Mouse (Mus musculus) cerebellum, adult 11 months (tissue): Measurements from ENCODE around the gene Dph2.

Source experiments
- DNase-seq: peaks from one replicate; pipeline ENCODE4 v3.0.0; 2022

Gene Dph2

GRCm38 (mm10) chr4:117870437-117870836 is 21.4 kb downstream of the Dph2 start:
- no peak for DNase-seq

DNA sequence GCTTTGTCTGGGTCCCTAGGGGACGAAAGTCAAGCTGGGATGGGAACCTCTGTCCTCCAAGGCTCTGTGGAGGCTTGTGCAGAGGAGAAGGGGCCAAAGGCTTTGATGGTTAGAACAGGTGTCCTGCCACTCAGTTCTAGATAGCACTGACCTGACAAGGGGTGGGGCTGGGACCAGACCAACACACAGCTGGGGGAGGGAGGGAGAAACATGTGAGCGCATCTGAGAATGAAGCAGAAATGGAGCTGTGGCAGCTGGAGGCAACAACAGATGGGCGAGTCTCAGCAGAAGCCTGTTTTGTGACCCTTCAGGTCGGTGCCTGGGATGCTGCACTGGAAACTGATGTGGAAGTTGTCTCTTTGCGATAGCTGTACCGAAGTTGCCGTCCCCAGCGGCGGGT is 22.5 kb downstream of the Dph2 start:
- no peak for DNase-seq

- DNase-seq, result no peak
Observed at GRCm38 (mm10) chr4:117867823-117868222, 24.0 kb downstream of the Dph2 start.

GRCm38 (mm10) chr4:117867000-117867399 is 24.8 kb downstream of the Dph2 start:
- DNase-seq, result no peak

DNA sequence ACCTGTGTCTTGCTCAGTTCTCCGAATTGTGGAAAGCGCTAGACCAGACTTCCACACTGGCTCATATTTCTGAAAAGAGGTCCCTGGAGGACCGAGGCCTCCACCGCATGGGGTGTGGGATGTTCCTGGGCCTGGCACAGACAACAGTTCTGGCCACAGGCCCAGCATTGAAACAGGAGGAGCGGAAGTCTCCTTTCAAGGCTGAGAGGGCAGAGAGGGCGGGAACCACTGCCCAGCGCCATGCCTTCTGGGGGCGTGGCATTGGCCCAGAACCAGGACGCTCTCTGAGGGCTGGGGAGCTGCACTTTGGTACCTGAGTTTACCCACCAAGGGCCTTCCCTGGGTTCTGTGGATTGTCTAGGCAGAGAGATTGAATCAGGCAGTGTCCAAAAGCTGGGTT is 25.7 kb downstream of the Dph2 start:
- no peak for DNase-seq

GRCm38 (mm10) chr4:117862823-117863222 is 29.0 kb downstream of the Dph2 start:
- no peak for DNase-seq

GRCm38 (mm10) chr4:117860570-117860969 is 31.3 kb downstream of the Dph2 start:
- DNase-seq, result no peak

GRCm38 (mm10) chr4:117858794-117859193 is 33.0 kb downstream of the Dph2 start:
- DNase-seq, result peak; percentile 55

GRCm38 (mm10) chr4:117855146-117855545 is 36.7 kb downstream of the Dph2 start:
- DNase-seq, result no peak

DNA sequence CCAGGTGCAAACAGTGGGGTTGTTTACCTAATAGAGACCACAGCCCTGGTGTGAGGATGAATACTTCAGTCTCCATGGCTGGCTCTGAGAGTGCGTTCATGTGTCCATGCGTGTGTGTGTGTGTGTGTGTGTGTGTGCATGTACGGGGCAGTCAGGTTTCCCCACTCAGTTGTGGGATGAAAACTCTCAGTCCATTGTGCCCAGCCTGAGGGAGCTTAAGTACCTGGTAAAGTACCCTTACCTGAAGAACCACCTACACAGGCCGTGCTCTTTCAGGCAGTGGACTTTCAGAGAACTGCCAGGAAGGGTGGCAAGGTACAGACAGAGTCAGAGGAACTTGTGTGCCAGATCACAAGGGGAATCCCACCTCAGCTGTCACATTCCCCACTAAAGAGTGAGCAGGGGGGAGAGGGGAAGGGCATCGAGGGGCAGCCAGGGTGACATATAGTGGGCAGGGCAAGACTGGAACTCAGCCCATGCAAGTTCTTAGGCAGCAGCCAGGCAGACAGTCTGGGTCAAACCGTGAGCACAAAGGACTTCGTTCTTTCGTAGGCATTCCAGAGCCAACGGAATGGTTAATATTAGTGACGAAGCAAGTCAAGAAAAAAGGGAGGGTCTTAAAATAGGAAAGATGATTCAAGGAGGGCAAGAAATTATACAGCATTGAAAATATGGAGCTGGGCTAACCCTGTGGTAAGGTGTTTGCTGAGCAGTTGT is 39.5 kb downstream of the Dph2 start:
- no peak for DNase-seq

DNA sequence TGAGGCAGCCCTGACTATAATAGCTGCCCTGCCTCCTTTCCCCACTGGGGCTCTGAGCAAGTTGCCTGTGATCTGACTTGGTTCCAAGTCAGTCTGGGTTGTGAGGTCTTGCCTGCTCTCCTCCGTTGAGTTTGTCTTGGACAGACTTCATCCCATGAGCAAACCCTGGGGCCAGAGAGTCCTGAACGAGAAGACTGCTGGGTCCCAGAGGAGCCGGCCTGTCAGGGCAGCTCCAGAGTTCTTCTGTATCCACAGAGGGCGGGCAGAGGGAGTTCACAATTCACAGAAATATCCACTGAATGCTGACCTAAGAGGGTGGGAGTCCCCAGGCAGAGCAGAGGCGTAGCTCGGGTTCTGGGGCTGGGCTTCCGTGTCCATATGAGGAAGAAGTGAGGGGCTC is 41.0 kb downstream of the Dph2 start:
- no peak for DNase-seq

DNA sequence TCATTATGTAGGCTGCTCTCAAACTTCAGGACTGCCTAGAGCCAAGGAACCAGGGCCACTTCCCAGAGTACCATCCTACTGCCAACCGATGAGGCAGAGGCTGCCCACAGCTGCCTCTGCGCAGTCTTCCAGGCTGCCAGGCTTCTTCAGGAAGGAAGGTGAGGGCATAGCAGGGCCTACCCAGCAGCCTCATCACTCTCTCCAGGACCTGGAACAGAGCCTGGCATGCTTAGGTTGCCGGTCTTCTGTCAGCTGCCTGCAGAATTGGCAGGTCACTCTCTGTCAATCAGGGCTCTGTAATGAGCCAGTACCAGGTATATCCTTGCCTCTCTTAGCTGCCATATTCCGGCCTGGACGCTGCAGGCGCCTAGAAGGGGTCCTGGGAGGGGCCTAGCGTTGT is 41.7 kb downstream of the Dph2 start:
- DNase-seq, result no peak

DNA sequence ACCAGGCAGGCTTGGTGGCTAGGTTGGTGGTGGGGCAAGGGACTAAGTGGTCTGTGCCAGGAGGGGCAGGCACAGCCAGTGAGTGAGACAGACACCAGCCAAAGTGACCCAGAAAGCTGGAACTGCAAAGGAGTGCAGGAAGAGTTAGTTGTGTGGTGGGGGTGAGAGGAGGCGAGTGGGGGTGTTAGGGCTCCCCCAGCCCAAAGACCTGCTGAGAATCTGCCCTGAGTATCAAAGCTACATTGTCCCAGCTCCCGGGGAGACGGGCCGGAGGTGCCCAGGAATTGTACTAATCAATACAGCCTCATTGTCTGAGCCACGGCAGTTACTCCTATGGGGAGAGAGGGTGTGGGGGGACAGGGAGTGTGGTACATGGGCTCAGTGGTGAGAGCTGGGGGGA is 42.3 kb downstream of the Dph2 start:
- no peak for DNase-seq

DNA sequence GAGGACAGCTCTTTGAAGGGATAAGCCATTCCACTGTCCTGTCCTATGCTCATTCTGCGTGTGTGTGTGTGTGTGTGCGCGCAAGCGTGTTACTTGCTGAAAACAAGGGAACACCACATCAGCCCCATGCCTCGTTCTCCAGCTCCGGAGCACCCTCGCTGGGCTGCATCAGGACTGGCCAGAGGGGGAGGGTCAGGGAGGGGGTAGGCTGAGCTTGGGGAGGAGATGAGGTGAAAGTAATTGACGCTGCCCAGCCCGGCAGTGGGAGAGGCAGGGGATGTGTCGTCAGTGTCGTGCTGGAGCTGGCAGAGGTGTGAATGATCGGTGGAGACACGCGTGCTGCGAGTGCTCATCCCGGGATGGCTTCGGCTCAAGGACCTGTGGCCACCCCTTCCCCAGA is 42.8 kb downstream of the Dph2 start:
- DNase-seq, result no peak

- no peak for DNase-seq
Observed at GRCm38 (mm10) chr4:117847011-117847410, 44.8 kb downstream of the Dph2 start.

- no peak for DNase-seq
Observed at GRCm38 (mm10) chr4:117846261-117846660, 45.6 kb downstream of the Dph2 start.

GRCm38 (mm10) chr4:117845316-117845715 is 46.5 kb downstream of the Dph2 start:
- DNase-seq, result no peak

DNA sequence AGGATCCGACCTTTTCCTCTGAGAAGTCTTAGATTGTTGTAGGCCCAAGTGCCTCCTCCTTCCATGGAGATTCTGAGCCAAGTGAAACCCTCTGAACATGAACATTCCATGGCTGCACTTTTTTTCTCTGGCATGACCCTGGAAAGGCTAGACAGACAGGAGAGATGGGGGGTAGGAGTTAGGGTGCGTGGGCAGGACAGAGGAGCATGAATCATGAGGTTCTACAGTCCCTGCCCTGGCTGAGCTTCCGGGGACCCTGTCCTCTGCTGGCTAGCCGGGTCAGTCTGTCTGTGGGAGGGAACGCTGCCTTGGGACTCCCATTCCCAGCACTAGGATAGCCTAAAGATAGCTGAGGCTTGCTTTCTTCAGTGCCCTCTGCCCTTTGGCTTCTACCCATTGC is 47.4 kb downstream of the Dph2 start:
- no peak for DNase-seq

DNA sequence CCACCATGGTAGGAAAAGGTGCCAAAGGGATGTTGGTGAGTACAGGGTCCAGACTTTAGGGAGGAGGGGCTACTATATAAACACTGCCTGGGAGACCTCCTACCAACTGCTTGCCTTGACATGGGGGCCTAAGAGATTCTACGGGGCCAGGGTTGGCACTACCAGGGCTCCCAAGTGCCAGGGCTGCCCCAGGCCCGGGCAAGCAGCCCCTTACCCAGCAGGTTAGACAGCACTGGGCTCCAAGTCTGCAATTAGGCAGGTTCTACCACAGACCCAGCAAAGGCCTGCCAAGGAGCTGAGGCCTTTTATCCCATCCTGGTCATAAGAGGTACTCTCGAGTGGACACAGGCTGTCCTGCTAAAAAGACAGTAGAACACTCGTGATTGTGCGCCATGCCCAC is 48.7 kb downstream of the Dph2 start:
- no peak for DNase-seq

GRCm38 (mm10) chr4:117841566-117841965 is 50.3 kb downstream of the Dph2 start:
- no peak for DNase-seq

GRCm38 (mm10) chr4:117840821-117841220 is 51.0 kb downstream of the Dph2 start:
- DNase-seq, result no peak

DNA sequence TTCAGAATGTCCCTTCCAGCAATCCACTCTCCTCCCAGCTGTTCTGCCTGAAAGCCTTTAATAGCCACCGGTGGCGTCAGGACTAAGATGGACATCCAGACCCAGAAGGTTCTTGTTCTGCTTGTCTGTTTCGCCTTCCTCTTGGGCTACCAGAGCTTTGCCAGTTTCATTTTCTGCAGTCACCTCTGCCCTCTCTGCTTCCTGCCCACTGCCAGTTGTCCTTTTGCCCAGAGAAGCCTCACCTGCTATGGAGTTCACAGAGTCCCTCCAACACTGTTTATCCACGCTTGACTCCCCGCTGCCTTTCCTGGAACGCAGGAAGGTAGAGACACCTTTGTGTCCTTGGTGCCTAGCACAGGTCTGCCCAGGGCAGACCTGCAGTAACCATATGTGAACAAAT is 52.5 kb downstream of the Dph2 start:
- no peak for DNase-seq
